Mouse (Mus musculus) heart, postnatal 0 days (tissue): ENCODE data around the gene Acp5.

ENCODE experiments used
- CTCF ChIP-seq: IDR thresholded peaks from 2 replicates; pipeline ENCODE4 v1.5.1; 2016; ENCODE audit warnings: antibody characterized with exemption, control low read depth, low read depth
- EP300 ChIP-seq: IDR thresholded peaks from 2 replicates; pipeline ENCODE4 v1.6.1; 2016; ENCODE audit warnings: antibody characterized with exemption, low read depth

GRCm38 (mm10) chr9:22089281-22089680, 46.2 kb downstream of the Acp5 start:
- TF ChIP-seq EP300 (no peak), CTCF (no peak)
